ENCODE assay signal across 22 mouse cellular contexts in the genomic region with DNA sequence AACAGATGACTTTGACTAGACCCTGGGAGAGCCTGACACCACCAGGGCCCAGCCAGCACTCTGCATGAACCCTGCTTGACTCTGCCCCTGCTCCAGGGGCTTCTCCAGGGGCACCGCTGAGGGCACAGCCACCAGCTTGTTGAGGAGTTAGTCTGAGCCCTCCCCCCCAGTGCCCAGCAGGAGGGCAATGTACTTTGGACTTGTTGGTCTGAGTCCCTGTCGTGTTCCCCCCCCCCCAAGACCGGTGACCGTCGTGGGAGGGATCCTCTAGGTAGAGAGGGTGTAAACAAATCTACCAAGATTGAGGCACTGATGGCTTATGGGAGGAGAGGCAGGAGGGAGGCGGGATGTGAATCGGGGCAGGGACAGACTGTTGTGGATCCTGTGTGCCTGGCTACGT. TPM values are rescaled to one million over a fixed set of nuclear protein-coding genes. Genes with fewer than 3 reads are reported as not detected.
DNase-seq lines count a peak whose midpoint lies in the region; ATAC-seq lines count a peak whose summit lies in the region.
"Had no signal": no experiment of that assay in that cellular context is flagged by ENCODE, and none has a peak within 500 bp of the region (broad histone marks: within the 10 kb centered on the region; RNA-seq: fewer than 3 reads in every experiment).

No protein-coding gene starts in this region.

- H3K9ac ChIP-seq in forebrain, embryonic 13.5 days, result no peak overlapping the region
- H3K9ac ChIP-seq in kidney, embryonic 14.5 days (ENCODE audit: low read depth, low read length), result no peak overlapping the region
- no peak overlapping the region for H3K9ac ChIP-seq in midbrain, embryonic 14.5 days (replicated peaks; ENCODE audit: low read length)
- no peak overlapping the region for H3K9ac ChIP-seq in intestine, embryonic 16.5 days (ENCODE audit: low read depth, low read length)
- H3K9ac ChIP-seq: forebrain, embryonic 12.5 days; forebrain, postnatal 0 days; heart, embryonic 13.5 days; hindbrain, embryonic 12.5 days had no signal

- H3K27me3 ChIP-seq in forebrain, embryonic 10.5 days (ENCODE audit: poor library complexity, severe bottlenecking), result peaks cover 19% of the 10 kb centered on the region
- no peaks in the 10 kb centered on the region for H3K27me3 ChIP-seq in forebrain, embryonic 13.5 days
- H3K27me3 ChIP-seq in kidney, embryonic 14.5 days (ENCODE audit: control insufficient read depth, insufficient read depth, low read length), result peaks cover 3% of the 10 kb centered on the region; the same call in 1 of the 2 replicates
- H3K27me3 ChIP-seq in midbrain, embryonic 10.5 days (ENCODE audit: low read depth, poor library complexity, severe bottlenecking), result peaks cover 69% of the 10 kb centered on the region
- H3K27me3 ChIP-seq in midbrain, embryonic 14.5 days (ENCODE audit: control insufficient read depth, insufficient read depth, low read length), result no peaks in the 10 kb centered on the region; the same call in 1 of the 2 replicates
- no peaks in the 10 kb centered on the region for H3K27me3 ChIP-seq in intestine, embryonic 16.5 days (replicated peaks; ENCODE audit: control insufficient read depth, insufficient read depth, low read length)
- H3K27me3 ChIP-seq: forebrain, embryonic 12.5 days had no signal

- DNase-seq in forebrain, embryonic 10.5 days (ENCODE audit: extremely low spot score, low spot score), result no peak
- peak; percentile 44 for DNase-seq in kidney, adult 9 months
- DNase-seq in midbrain, embryonic 10.5 days (ENCODE audit: low spot score), result no peak
- DNase-seq in midbrain, embryonic 14.5 days, result no peak
- no peak for DNase-seq in lung, postnatal 14 days
- DNase-seq: adrenal gland, postnatal 10 days; B cell, adult 2 months; cerebellum, adult 11-12 months; cerebellum, adult 9-10 months; cerebellum, postnatal 25 days; forebrain, postnatal 0 days; gastrocnemius, adult 2 months; gastrocnemius, postnatal 25 days; heart, postnatal 36 days had no signal

- no peak for ATAC-seq in forebrain, embryonic 13.5 days
- no peak for ATAC-seq in kidney, embryonic 14.5 days (ENCODE audit: low FRiP score, low TSS enrichment)
- no peak for ATAC-seq in midbrain, embryonic 14.5 days (ENCODE audit: low FRiP score, low TSS enrichment)
- peak; percentile 4; the same call in 1 of the 2 replicates for ATAC-seq in intestine, embryonic 16.5 days
- ATAC-seq: CD4-positive, CD25-positive, alpha-beta regulatory T cell, adult 4 months; forebrain, postnatal 0 days; hindbrain, postnatal 0 days had no signal

- H3K36me3 ChIP-seq in forebrain, embryonic 10.5 days (replicated peaks), result peaks cover 64% of the 10 kb centered on the region
- H3K36me3 ChIP-seq in forebrain, embryonic 13.5 days (ENCODE audit: poor library complexity, severe bottlenecking), result peaks cover 66% of the 10 kb centered on the region
- H3K36me3 ChIP-seq in kidney, embryonic 14.5 days (ENCODE audit: control insufficient read depth, insufficient read depth, low read length), result peaks cover 4% of the 10 kb centered on the region; the same call in 1 of the 2 replicates
- peaks cover 53% of the 10 kb centered on the region for H3K36me3 ChIP-seq in midbrain, embryonic 10.5 days
- peaks cover 20% of the 10 kb centered on the region for H3K36me3 ChIP-seq in midbrain, embryonic 14.5 days (ENCODE audit: control insufficient read depth, insufficient read depth, low read length)
- no peaks in the 10 kb centered on the region for H3K36me3 ChIP-seq in intestine, embryonic 16.5 days (ENCODE audit: control insufficient read depth, insufficient read depth, low read length)
- H3K36me3 ChIP-seq: hindbrain, embryonic 12.5 days had no signal

- no peak overlapping the region for H3K4me2 ChIP-seq in forebrain, embryonic 13.5 days
- H3K4me2 ChIP-seq in kidney, embryonic 14.5 days (replicated peaks; ENCODE audit: low read depth, low read length), result no peak overlapping the region
- no peak overlapping the region for H3K4me2 ChIP-seq in midbrain, embryonic 14.5 days (ENCODE audit: low read length)
- no peak overlapping the region for H3K4me2 ChIP-seq in intestine, embryonic 16.5 days (ENCODE audit: low read depth, low read length)
- H3K4me2 ChIP-seq: forebrain, embryonic 12.5 days; heart, embryonic 13.5 days; hindbrain, embryonic 12.5 days had no signal

- H3K27ac ChIP-seq in forebrain, embryonic 10.5 days, result peak overlapping the region; percentile 26; the same call in 1 of the 2 replicates
- no peak overlapping the region for H3K27ac ChIP-seq in forebrain, embryonic 13.5 days
- H3K27ac ChIP-seq in kidney, embryonic 14.5 days (ENCODE audit: low read depth, low read length), result no peak overlapping the region
- H3K27ac ChIP-seq in midbrain, embryonic 10.5 days (replicated peaks), result 0 out of 2 replicates have a peak overlapping the region, but pooled peaks have one; percentile 2
- H3K27ac ChIP-seq in midbrain, embryonic 14.5 days (replicated peaks; ENCODE audit: low read depth, low read length), result no peak overlapping the region
- no peak overlapping the region for H3K27ac ChIP-seq in intestine, embryonic 16.5 days (ENCODE audit: low read length)
- H3K27ac ChIP-seq: forebrain, embryonic 12.5 days; gastrocnemius, adult 2 months; heart, embryonic 13.5 days; hindbrain, embryonic 12.5 days; hindbrain, postnatal 0 days had no signal

- 74% methylated on average over 8 of the region's 8 CpGs for WGBS in forebrain, embryonic 10.5 days
- WGBS in forebrain, embryonic 13.5 days, result 67% methylated on average over 8 of the region's 8 CpGs
- WGBS in kidney, embryonic 14.5 days, result 60% methylated on average over 8 of the region's 8 CpGs
- 70% methylated on average over 8 of the region's 8 CpGs for WGBS in midbrain, embryonic 10.5 days
- 63% methylated on average over 8 of the region's 8 CpGs for WGBS in midbrain, embryonic 14.5 days
- WGBS in intestine, embryonic 16.5 days, result 37% methylated on average over 8 of the region's 8 CpGs

- no peaks in the 10 kb centered on the region for H3K9me3 ChIP-seq in forebrain, embryonic 10.5 days
- H3K9me3 ChIP-seq in forebrain, embryonic 13.5 days (replicated peaks), result no peaks in the 10 kb centered on the region
- no peaks in the 10 kb centered on the region for H3K9me3 ChIP-seq in kidney, embryonic 14.5 days (ENCODE audit: control insufficient read depth, low read length)
- no peaks in the 10 kb centered on the region for H3K9me3 ChIP-seq in midbrain, embryonic 10.5 days (replicated peaks)
- no peaks in the 10 kb centered on the region for H3K9me3 ChIP-seq in midbrain, embryonic 14.5 days (ENCODE audit: control insufficient read depth, low read length)
- no peaks in the 10 kb centered on the region for H3K9me3 ChIP-seq in intestine, embryonic 16.5 days (ENCODE audit: control insufficient read depth, low read length)
- H3K9me3 ChIP-seq: forebrain, embryonic 12.5 days; heart, embryonic 13.5 days; hindbrain, embryonic 12.5 days had no signal

- no peak overlapping the region for H3K4me3 ChIP-seq in forebrain, embryonic 10.5 days
- H3K4me3 ChIP-seq in forebrain, embryonic 13.5 days, result no peak overlapping the region
- H3K4me3 ChIP-seq in kidney, embryonic 14.5 days (ENCODE audit: low read length), result no peak overlapping the region
- no peak overlapping the region for H3K4me3 ChIP-seq in midbrain, embryonic 10.5 days
- no peak overlapping the region for H3K4me3 ChIP-seq in midbrain, embryonic 14.5 days (replicated peaks; ENCODE audit: low read depth, low read length)
- H3K4me3 ChIP-seq in intestine, embryonic 16.5 days (ENCODE audit: low read length), result no peak overlapping the region
- H3K4me3 ChIP-seq: forebrain, embryonic 12.5 days; gastrocnemius, adult 2 months; heart, embryonic 13.5 days; hindbrain, embryonic 12.5 days had no signal

- H3K4me1 ChIP-seq in forebrain, embryonic 10.5 days, result peaks cover 81% of the 10 kb centered on the region
- H3K4me1 ChIP-seq in forebrain, embryonic 13.5 days, result peaks cover 75% of the 10 kb centered on the region
- H3K4me1 ChIP-seq in kidney, embryonic 14.5 days (ENCODE audit: control insufficient read depth, insufficient read depth, low read length), result 0 out of 2 replicates have a peak, but pooled peaks cover 3% of the 10 kb centered on the region
- peaks cover 82% of the 10 kb centered on the region for H3K4me1 ChIP-seq in midbrain, embryonic 10.5 days
- H3K4me1 ChIP-seq in midbrain, embryonic 14.5 days (ENCODE audit: control insufficient read depth, insufficient read depth, low read length), result peaks cover 44% of the 10 kb centered on the region
- H3K4me1 ChIP-seq in intestine, embryonic 16.5 days (ENCODE audit: control insufficient read depth, insufficient read depth, low read length), result peaks cover 11% of the 10 kb centered on the region

RNA-seq across cellular contexts. Expression of a gene that starts 12.2 kb away (rescaled TPM):
- polyA plus RNA-seq in forebrain, embryonic 10.5 days (2016; fragmentation: Nextera tagmentation; extraction: Ambion mirVana), result 3.8 and 4.4 TPM in 2 replicates
- polyA plus RNA-seq in forebrain, embryonic 13.5 days (2015; fragmentation: Nextera tagmentation; extraction: Ambion mirVana), result 10.9 and 14.4 TPM in 2 replicates
- polyA plus RNA-seq in kidney, embryonic 14.5 days (2014; fragmentation: Nextera tagmentation; extraction: Ambion mirVana), result 2.2 and 3.8 TPM in 2 replicates
- polyA plus RNA-seq in midbrain, embryonic 10.5 days (2016; fragmentation: Nextera tagmentation; extraction: Ambion mirVana), result 3.3 and 4.7 TPM in 2 replicates
- 6.2 and 7.2 TPM in 2 replicates for polyA plus RNA-seq in midbrain, embryonic 14.5 days (2014; fragmentation: Nextera tagmentation; extraction: Ambion mirVana)
- 1.9 and 2.4 TPM in 2 replicates for polyA plus RNA-seq in intestine, embryonic 16.5 days (2015; fragmentation: Nextera tagmentation; extraction: Ambion mirVana)
- polyA plus RNA-seq: CD4-positive, CD25-positive, alpha-beta regulatory T cell, adult 4 months had no signal

RNA-seq across cellular contexts. Expression of a gene that starts 51.8 kb away (rescaled TPM):
- 1.3 and 2.0 TPM in 2 replicates for polyA plus RNA-seq in forebrain, embryonic 10.5 days (2016; fragmentation: Nextera tagmentation; extraction: Ambion mirVana)
- 0.08 and 0.15 TPM in 2 replicates for polyA plus RNA-seq in forebrain, embryonic 13.5 days (2015; fragmentation: Nextera tagmentation; extraction: Ambion mirVana)
- polyA plus RNA-seq in kidney, embryonic 14.5 days (2014; fragmentation: Nextera tagmentation; extraction: Ambion mirVana), result 1.1 TPM in 2 replicates
- 1.3 and 1.5 TPM in 2 replicates for polyA plus RNA-seq in midbrain, embryonic 10.5 days (2016; fragmentation: Nextera tagmentation; extraction: Ambion mirVana)
- polyA plus RNA-seq in midbrain, embryonic 14.5 days (2014; fragmentation: Nextera tagmentation; extraction: Ambion mirVana), result not detected in 2 replicates
- polyA plus RNA-seq in intestine, embryonic 16.5 days (2015; fragmentation: Nextera tagmentation; extraction: Ambion mirVana), result 38.4 and 40.4 TPM in 2 replicates
- polyA plus RNA-seq: CD4-positive, CD25-positive, alpha-beta regulatory T cell, adult 4 months had no signal

Comparison
In these comparisons a context has a peak if more than half of its experiments do, and no peak if none do; other contexts are left out.
1. H3K27ac ChIP-seq: peak in forebrain, embryonic 10.5 days (single experiment) and midbrain, embryonic 10.5 days (single experiment); none in forebrain, embryonic 13.5 days (single experiment), kidney, embryonic 14.5 days (single experiment), midbrain, embryonic 14.5 days (single experiment) and intestine, embryonic 16.5 days (single experiment).
2. RNA of a gene that starts 51.8 kb away (polyA plus RNA-seq): 38.4 to 40.4 TPM in intestine, embryonic 16.5 days; 1.3 to 1.5 TPM in midbrain, embryonic 10.5 days, 1.3 to 2.0 TPM in forebrain, embryonic 10.5 days, 1.1 TPM in kidney, embryonic 14.5 days, 0.08 to 0.15 TPM in forebrain, embryonic 13.5 days and not detected in midbrain, embryonic 14.5 days; every median in the first group is over 10 times any median in the second.